Mouse (Mus musculus): ENCODE data around the gene Trpc7. TPM values are rescaled to one million over a fixed set of nuclear protein-coding genes. Genes with fewer than 3 reads are reported as not detected.
A peak's percentile ranks its signal among the peaks of the same experiment; 100 is the strongest.

The Trpc7 gene
- total RNA-seq, 1 experiment: not detected

DNA sequence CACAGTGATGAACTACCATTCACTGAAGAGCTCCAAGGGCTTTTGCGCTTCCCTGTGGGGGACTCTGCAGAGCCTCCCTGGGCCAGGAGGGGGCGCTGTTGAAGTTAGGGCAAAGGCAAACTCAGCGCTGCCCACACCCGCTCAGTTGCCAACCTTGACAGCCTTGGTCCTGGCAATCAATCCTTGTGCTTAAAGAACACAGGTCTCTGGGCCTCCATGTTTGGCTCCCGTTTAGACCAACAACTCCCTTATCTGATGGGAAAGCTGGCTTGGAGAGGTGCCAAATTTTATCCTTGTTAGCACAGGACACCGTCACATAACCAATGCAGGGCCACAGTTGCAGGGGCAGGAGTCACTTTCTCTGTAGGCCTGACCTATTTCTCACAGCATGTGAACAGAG, 139.9 kb downstream of the Trpc7 start:
- Histone ChIP-seq H3K36me3 (ENCODE audit: control insufficient read depth, insufficient read depth, low read length, poor library complexity, severe bottlenecking) (no peaks in the 10 kb centered on the region), H3K4me3 (ENCODE audit: insufficient read depth in 1 of 2, low read depth in 1 of 2, low read length in 2 of 2, poor library complexity in 1 of 2, severe bottlenecking in 1 of 2) (no peak overlapping the region), H3K9me3 (ENCODE audit: control insufficient read depth, insufficient read depth, low read depth, low read length) (no peaks in the 10 kb centered on the region), H3K4me1 (ENCODE audit: control insufficient read depth in 2 of 2, insufficient read depth in 2 of 2, low read length in 2 of 2, poor library complexity in 1 of 2) (no peaks in the 10 kb centered on the region), H3K9ac (ENCODE audit: insufficient read depth, low read depth, low read length, poor library complexity, severe bottlenecking) (no peak overlapping the region), H3K27ac (ENCODE audit: insufficient read depth, low read depth, low read length, poor library complexity, severe bottlenecking) (no peak overlapping the region)
- in situ Hi-C loops (cut with MboI; ENCODE audit: low sequenced_read_pairs in 2 of 2, unreplicated experiment in 2 of 2): no loop called here
- DNase-seq (ENCODE audit: low read depth, low spot score): no peak
- TF ChIP-seq ZC3H11A (IDR thresholded peaks at IDR 0.05; ENCODE audit: borderline replicate concordance, low read depth, low read length): no peak
- no peak for TF ChIP-seq ZNF384 (IDR thresholded peaks at IDR 0.05; ENCODE audit: low read depth, low read length)
- no peak for TF ChIP-seq CHD2 (IDR thresholded peaks at IDR 0.05; ENCODE audit: low read depth, low read length)
- no peak for TF ChIP-seq MAFK (IDR thresholded peaks at IDR 0.05; ENCODE audit: insufficient read depth, low read depth, low read length)
- TF ChIP-seq HCFC1 (IDR thresholded peaks at IDR 0.05; ENCODE audit: borderline replicate concordance, insufficient read depth, low read length): no peak

DNA sequence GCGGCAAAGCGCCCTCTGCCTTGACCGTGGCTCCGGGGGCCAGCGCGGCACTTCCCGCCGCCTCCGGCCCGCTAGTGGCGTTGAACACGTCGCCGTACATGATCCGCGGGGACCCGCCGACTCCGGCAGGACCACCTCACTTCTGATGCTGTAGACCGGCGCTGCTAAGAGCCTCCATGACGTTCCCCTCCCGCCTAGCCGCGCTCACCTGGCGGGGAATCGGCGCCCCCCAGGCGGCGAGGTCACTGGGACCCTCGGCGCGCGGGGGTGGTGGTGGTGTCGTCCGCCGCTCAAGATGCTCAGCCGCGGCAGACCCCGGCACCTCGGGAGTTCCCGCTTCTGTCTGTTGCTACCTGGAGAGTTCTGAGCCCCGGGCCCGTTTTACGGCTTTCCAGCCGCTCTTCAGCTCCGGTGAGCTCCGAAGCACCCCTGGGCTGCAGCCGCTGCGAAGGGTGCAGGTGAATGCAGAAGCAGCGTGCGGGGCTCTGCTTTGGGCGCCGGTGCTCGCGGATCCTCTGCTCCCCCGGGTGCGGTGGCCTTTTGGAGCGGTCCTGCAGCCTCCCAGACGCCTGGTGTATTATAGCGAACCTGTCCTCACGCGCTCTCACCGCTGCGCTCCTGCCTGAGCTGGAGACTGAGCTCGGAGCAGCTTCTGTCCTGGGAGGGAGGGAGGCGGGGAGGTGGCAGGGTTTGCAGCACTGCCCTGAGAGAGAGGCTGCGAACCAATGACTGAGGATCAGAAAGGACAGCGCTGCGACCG, 142.4 kb downstream of the Trpc7 start, which contains the start of gene Gm45623:
Gene Gm45623, minus strand, starts transcription at position 636 of the 760 bp plus-strand sequence.
- in situ Hi-C loops (cut with MboI; ENCODE audit: low sequenced_read_pairs in 2 of 2, unreplicated experiment in 2 of 2): no loop called here
- TF ChIP-seq MAFK (IDR thresholded peaks at IDR 0.05; ENCODE audit: insufficient read depth, low read depth, low read length) (no peak), HCFC1 (IDR thresholded peaks at IDR 0.05; ENCODE audit: borderline replicate concordance, insufficient read depth, low read length) (no peak), CHD2 (IDR thresholded peaks at IDR 0.05; ENCODE audit: low read depth, low read length) (no peak), ZNF384 (IDR thresholded peaks at IDR 0.05; ENCODE audit: low read depth, low read length) (no peak), ZC3H11A (IDR thresholded peaks at IDR 0.05; ENCODE audit: borderline replicate concordance, low read depth, low read length) (no peak)
- Histone ChIP-seq H3K4me3 (ENCODE audit: insufficient read depth in 1 of 2, low read depth in 1 of 2, low read length in 2 of 2, poor library complexity in 1 of 2, severe bottlenecking in 1 of 2) (peak within 1 kb of the TSS; percentile 40 to 52), H3K27ac (ENCODE audit: insufficient read depth, low read depth, low read length, poor library complexity, severe bottlenecking) (no peak within 1 kb of the TSS), H3K9ac (ENCODE audit: insufficient read depth, low read depth, low read length, poor library complexity, severe bottlenecking) (peak within 1 kb of the TSS; percentile 13; the same call in 1 of the 2 replicates), H3K36me3 (ENCODE audit: control insufficient read depth, insufficient read depth, low read length, poor library complexity, severe bottlenecking) (no peaks in the 10 kb centered on the region), H3K9me3 (ENCODE audit: control insufficient read depth, insufficient read depth, low read depth, low read length) (no peaks in the 10 kb centered on the region), H3K4me1 (ENCODE audit: control insufficient read depth in 2 of 2, insufficient read depth in 2 of 2, low read length in 2 of 2, poor library complexity in 1 of 2) (no peaks in the 10 kb centered on the region)
- DNase-seq (ENCODE audit: low read depth, low spot score): no peak

DNA sequence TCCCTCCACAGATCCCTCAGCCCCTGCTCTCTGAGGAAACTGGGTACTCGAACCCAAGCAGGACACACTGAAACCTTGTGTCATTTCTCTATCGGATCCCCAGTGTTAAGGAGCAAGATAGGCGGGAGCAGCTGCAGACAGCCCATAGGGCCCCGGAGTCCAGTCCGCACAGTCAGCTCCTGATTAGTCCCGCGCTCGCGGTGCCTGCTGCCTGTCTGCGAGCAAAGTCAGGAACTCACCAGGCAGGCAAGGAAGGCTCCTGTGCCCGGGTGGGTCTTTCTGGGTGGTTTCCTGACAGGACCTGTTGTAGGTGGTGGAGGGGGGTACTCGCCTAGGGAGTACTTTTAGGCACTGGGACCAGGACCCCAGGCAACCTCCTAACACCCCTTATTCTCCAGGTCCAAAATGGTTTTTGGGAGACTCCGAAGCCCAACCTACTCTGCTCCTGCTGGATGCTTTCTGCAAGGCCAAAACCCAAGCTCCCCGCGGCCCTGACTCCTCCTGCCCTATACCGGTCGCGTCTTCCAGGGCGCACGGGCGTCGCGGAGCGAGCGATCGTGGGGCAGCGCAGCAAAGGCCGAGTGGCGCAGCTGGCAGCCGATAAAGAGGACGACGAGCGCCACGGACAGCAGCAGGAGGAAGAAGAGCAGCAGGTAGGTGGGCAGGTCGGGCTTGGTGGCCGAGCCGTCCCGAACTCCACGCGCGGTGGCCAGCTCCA, 143.2 kb downstream of the Trpc7 start:
- in situ Hi-C loops (cut with MboI; ENCODE audit: low sequenced_read_pairs in 2 of 2, unreplicated experiment in 2 of 2): no loop called here
- DNase-seq (ENCODE audit: low read depth, low spot score): no peak
- no peaks in the 10 kb centered on the region for H3K36me3 ChIP-seq (ENCODE audit: control insufficient read depth, insufficient read depth, low read length, poor library complexity, severe bottlenecking)
- no peaks in the 10 kb centered on the region for H3K9me3 ChIP-seq (ENCODE audit: control insufficient read depth, insufficient read depth, low read depth, low read length)
- H3K4me1 ChIP-seq (ENCODE audit: control insufficient read depth in 2 of 2, insufficient read depth in 2 of 2, low read length in 2 of 2, poor library complexity in 1 of 2): no peaks in the 10 kb centered on the region
- no peak overlapping the region for H3K27ac ChIP-seq (ENCODE audit: insufficient read depth, low read depth, low read length, poor library complexity, severe bottlenecking)
- peak overlapping the region; percentile 40 to 52 for H3K4me3 ChIP-seq (ENCODE audit: insufficient read depth in 1 of 2, low read depth in 1 of 2, low read length in 2 of 2, poor library complexity in 1 of 2, severe bottlenecking in 1 of 2)
- peak overlapping the region; percentile 13; the same call in 1 of the 2 replicates for H3K9ac ChIP-seq (ENCODE audit: insufficient read depth, low read depth, low read length, poor library complexity, severe bottlenecking)
- TF ChIP-seq HCFC1 (IDR thresholded peaks at IDR 0.05; ENCODE audit: borderline replicate concordance, insufficient read depth, low read length) (no peak), ZNF384 (IDR thresholded peaks at IDR 0.05; ENCODE audit: low read depth, low read length) (no peak), ZC3H11A (IDR thresholded peaks at IDR 0.05; ENCODE audit: borderline replicate concordance, low read depth, low read length) (no peak)

DNA sequence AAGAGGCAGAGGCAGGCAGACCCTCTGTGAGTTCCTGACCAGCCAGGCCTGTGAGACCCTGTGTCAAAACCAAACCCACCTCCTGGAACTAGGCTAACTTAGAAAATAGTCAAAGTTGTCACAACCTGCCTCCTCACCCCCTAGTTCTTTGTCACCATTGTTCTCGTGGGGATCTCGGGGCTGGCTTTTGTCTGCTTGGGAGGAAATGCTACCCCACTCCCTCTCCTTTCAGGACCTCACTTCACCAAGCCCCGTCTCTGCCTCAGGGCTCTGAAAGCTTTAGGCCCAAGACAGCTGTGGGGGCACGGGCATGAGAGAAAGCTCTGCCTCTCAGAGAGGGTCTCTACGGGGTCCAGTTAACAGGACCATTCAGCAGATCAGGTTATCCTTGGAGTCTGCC, 144.0 kb downstream of the Trpc7 start:
- no peaks in the 10 kb centered on the region for H3K9me3 ChIP-seq (ENCODE audit: control insufficient read depth, insufficient read depth, low read depth, low read length)
- no peak overlapping the region for H3K27ac ChIP-seq (ENCODE audit: insufficient read depth, low read depth, low read length, poor library complexity, severe bottlenecking)
- H3K36me3 ChIP-seq (ENCODE audit: control insufficient read depth, insufficient read depth, low read length, poor library complexity, severe bottlenecking): no peaks in the 10 kb centered on the region
- no peak overlapping the region for H3K4me3 ChIP-seq (ENCODE audit: insufficient read depth in 1 of 2, low read depth in 1 of 2, low read length in 2 of 2, poor library complexity in 1 of 2, severe bottlenecking in 1 of 2)
- DNase-seq (ENCODE audit: low read depth, low spot score): no peak
- TF ChIP-seq HCFC1 (IDR thresholded peaks at IDR 0.05; ENCODE audit: borderline replicate concordance, insufficient read depth, low read length): no peak
- TF ChIP-seq ZNF384 (IDR thresholded peaks at IDR 0.05; ENCODE audit: low read depth, low read length): no peak
- no peak for TF ChIP-seq MAFK (IDR thresholded peaks at IDR 0.05; ENCODE audit: insufficient read depth, low read depth, low read length)
- TF ChIP-seq CHD2 (IDR thresholded peaks at IDR 0.05; ENCODE audit: low read depth, low read length): no peak
- no peak for TF ChIP-seq ZC3H11A (IDR thresholded peaks at IDR 0.05; ENCODE audit: borderline replicate concordance, low read depth, low read length)
- no peaks in the 10 kb centered on the region for H3K4me1 ChIP-seq (ENCODE audit: control insufficient read depth in 2 of 2, insufficient read depth in 2 of 2, low read length in 2 of 2, poor library complexity in 1 of 2)
- no peak overlapping the region for H3K9ac ChIP-seq (ENCODE audit: insufficient read depth, low read depth, low read length, poor library complexity, severe bottlenecking)
- in situ Hi-C loops (cut with MboI; ENCODE audit: low sequenced_read_pairs in 2 of 2, unreplicated experiment in 2 of 2): no loop called here

Measured in ES-E14 (cell line).